Mouse (Mus musculus) MEL (cell line): ENCODE measurements around the gene Rad51b.

Experiments used
- EP300 ChIP-seq, 2 experiments: IDR thresholded peaks; 2 replicates each; pipeline ENCODE4 v1.6.1; 2011; ENCODE audit warnings: improper control_type of control experiment in 2 of 2, low read length in 2 of 2, low read depth in 1 of 2, mild to moderate bottlenecking in 1 of 2
- MAFK ChIP-seq: IDR thresholded peaks from 2 replicates; pipeline ENCODE4 v1.6.1; 2011; ENCODE audit warnings: low read depth, mild to moderate bottlenecking, low read length, improper control_type of control experiment, borderline replicate concordance
- MAX ChIP-seq: IDR thresholded peaks from 2 replicates; pipeline ENCODE4 v1.6.1; 2011; ENCODE audit warnings: low read length, improper control_type of control experiment
- POLR2A ChIP-seq, 2 experiments: IDR thresholded peaks; 2 replicates each; pipeline ENCODE4 v1.6.1; 2011 to 2012; ENCODE audit warnings: low read length in 2 of 2, mild to moderate bottlenecking in 2 of 2, control low read depth in 1 of 2, improper control_type of control experiment in 1 of 2, low read depth in 1 of 2, moderate library complexity in 1 of 2; ENCODE audit not compliant: control insufficient read depth in 1 of 2, insufficient read depth in 1 of 2, poor library complexity in 1 of 2
- TCF12 ChIP-seq: IDR thresholded peaks from 2 replicates; pipeline ENCODE4 v1.6.1; 2014; ENCODE audit warnings: low read depth, mild to moderate bottlenecking, inconsistent platforms, low read length, improper control_type of control experiment, moderate library complexity

GRCm38 (mm10) chr12:79548607-79549330, 251.7 kb downstream of the Rad51b start:
- TF ChIP-seq POLR2A (IDR thresholded peaks at IDR 0.05; ENCODE audit: control insufficient read depth in 1 of 2, insufficient read depth in 1 of 2, low read depth in 1 of 2, low read length in 2 of 2, poor library complexity in 1 of 2) = no peak
- no peak for TF ChIP-seq EP300 (IDR thresholded peaks at IDR 0.05; ENCODE audit: low read depth in 1 of 2, low read length in 2 of 2)
- no peak for TF ChIP-seq TCF12
- TF ChIP-seq MAX = no peak
- no peak for TF ChIP-seq MAFK
